Mouse (Mus musculus): Measurements from ENCODE around the gene Adra2b.

The Adra2b gene

GRCm38 (mm10) chr2:127387521-127387920 is 24.5 kb downstream of the Adra2b start:
- no peak for DNase-seq

DNA sequence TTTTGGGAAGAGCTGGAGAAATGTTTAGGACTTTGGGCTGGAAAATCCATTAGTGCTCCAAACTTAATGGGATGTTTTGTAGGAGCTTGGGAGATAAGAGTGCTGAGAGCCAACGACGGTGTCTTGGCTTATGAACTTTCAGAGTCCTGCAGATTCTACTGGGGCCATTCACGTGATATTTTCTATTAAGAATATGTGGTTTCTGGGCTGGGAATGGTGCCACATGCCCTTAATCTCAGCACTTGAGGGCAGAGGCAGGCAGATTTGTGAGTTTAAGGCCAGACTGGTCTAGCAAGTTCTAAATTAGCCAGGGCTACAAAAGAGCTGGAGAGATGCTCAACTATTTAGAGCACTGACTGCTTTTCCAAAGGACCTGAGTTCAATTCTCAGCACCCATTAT is 27.3 kb downstream of the Adra2b start:
- no peak for DNase-seq

GRCm38 (mm10) chr2:127390846-127391245 is 27.8 kb downstream of the Adra2b start:
- DNase-seq: no peak

DNA sequence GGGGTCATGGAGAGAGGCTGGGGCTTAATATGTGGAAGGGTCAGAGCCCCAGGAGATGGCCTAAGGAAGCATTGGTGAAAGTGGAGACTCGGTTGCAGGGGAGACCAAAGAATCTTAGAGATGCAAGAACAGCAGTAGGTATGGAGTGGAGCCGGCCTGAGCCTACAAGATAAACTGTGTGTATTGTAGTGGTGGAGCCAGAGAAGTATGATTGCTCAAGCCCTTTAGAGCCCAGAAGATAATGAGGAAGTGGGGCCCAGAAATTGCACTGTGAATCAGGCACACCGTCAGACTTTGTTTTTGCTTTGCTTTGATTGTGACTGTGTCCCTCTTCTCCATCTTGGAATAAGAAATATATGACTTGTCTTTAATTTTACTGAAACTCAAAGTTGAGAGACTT is 28.3 kb downstream of the Adra2b start:
- DNase-seq: no peak

GRCm38 (mm10) chr2:127394606-127395161 is 31.7 kb downstream of the Adra2b start:
- no peak for DNase-seq

GRCm38 (mm10) chr2:127398738-127399137 is 35.7 kb downstream of the Adra2b start:
- no peak for DNase-seq

DNA sequence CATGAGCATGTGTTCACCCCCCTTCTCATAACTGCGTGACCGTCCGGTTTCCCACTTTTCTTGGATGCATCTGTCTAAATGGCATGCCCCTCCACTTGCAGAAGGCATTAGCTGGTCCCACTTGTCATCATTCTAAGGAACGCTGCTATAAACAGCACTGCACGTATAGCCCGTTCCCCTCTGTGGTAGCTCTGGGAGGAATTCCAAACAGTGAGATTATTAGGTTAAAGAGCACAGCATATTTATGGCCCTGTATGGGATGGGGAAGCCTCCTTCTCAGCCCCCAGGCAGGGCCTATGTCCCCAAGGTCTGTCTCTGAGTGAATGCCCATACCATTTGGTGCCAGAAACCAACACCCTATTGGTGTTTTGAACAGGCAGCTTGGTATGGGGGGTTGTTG is 48.1 kb downstream of the Adra2b start:
- DNase-seq: no peak

DNA sequence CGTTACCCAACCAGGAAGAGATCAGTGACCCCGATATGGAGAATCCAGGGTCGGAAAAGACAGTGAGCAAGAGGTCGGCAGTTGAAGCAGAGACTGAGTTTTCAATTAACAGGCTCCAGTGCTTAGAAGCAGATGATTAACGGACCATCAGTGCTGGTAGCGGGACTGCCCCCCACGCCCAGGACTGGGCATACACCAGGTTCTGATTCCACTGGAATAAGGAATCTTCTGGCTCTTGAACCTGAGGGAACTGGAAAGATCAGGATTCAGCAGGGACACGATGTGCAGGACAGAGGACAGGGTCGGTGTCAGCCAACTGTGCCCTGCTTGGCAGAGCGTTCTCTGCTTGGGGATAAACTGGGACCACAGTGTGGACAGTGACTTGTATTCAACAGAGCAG is 52.8 kb downstream of the Adra2b start:
- DNase-seq: no peak

DNA sequence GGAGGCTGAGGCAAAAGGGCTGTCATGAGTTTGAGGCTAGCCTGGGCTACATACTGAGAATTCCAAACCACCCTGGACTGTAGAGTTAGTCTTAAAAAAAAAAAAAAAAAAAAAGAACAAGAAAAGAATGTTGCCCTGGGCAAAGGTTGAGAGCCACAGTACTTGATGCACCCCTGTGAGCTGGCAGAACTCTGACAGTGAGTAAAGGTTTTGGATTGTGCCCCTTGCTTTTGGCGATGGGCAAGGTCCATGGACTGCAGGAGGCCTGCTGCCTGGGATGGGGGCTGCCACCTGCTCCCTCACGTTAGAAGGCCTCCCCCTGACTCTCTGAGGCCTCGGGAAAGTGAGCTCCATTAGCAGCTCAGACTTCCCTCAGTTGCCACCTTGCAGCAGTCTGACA is 53.7 kb downstream of the Adra2b start:
- DNase-seq: no peak
